Mouse (Mus musculus): Measurements from ENCODE around the gene Glb1l3. TPM values are rescaled to one million over a fixed set of nuclear protein-coding genes. Genes with fewer than 3 reads are reported as not detected.

The Glb1l3 gene
- polyA plus RNA-seq, 1 experiment: 107 TPM

DNA sequence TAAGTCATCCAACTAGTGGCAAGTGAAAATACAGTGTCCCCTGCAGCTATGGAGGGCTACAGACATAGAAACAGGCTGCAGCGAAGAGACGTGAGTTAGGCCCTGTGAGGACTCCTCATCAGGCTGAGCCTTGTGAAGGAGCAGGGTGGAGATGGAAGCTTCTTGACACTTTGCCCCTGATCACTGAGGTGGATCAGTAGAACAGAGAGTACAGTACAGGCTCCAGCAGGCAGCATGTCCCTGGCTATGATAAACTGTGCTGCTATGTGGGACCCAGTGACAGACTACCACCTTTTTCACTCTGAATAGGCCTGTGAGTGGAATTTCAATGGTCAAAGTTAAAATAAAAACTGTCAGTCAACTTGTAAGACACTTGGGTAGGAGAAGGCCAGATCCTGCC, 60.3 kb downstream of the Glb1l3 start:
- Histone ChIP-seq H3K36me3 (ENCODE audit: control insufficient read depth, insufficient read depth, low read length) (no peaks in the 10 kb centered on the region), H3K27me3 (ENCODE audit: control insufficient read depth, insufficient read depth, low read length) (no peaks in the 10 kb centered on the region), H3K4me1 (ENCODE audit: control insufficient read depth, insufficient read depth, low read length) (no peaks in the 10 kb centered on the region), H3K27ac (ENCODE audit: control insufficient read depth, insufficient read depth, low read depth, low read length) (no peak overlapping the region), H3K4me3 (ENCODE audit: control insufficient read depth, low read depth, low read length) (no peak overlapping the region)
- TF ChIP-seq POLR2A (IDR thresholded peaks at IDR 0.05; ENCODE audit: control insufficient read depth, low read depth, low read length) (no peak), CTCF (IDR thresholded peaks at IDR 0.05; ENCODE audit: control insufficient read depth, insufficient read depth, insufficient replicate concordance, low read depth, low read length) (no peak)

DNA sequence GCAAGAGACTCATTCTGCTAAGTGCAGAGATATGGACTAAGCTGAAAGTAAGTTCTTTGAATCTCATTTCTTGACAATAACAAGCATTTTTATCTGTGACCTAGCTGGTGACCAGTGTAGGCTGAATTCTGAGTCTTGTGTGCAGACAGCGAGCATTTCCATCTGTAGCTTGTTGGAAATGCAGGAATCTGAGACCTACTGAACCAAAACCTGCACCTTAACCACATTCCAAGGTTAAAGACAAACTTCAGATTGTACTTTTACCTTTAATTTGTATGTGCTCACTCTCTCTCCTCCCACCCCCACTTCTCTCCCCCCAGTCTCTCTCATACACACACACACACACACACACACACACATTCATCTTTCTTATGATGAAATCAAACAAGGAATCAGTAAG, 62.0 kb downstream of the Glb1l3 start:
- Histone ChIP-seq H3K4me3 (ENCODE audit: control insufficient read depth, low read depth, low read length) (no peak overlapping the region), H3K36me3 (ENCODE audit: control insufficient read depth, insufficient read depth, low read length) (no peaks in the 10 kb centered on the region), H3K27ac (ENCODE audit: control insufficient read depth, insufficient read depth, low read depth, low read length) (no peak overlapping the region), H3K4me1 (ENCODE audit: control insufficient read depth, insufficient read depth, low read length) (no peaks in the 10 kb centered on the region), H3K27me3 (ENCODE audit: control insufficient read depth, insufficient read depth, low read length) (no peaks in the 10 kb centered on the region)
- TF ChIP-seq POLR2A (IDR thresholded peaks at IDR 0.05; ENCODE audit: control insufficient read depth, low read depth, low read length) (no peak), CTCF (IDR thresholded peaks at IDR 0.05; ENCODE audit: control insufficient read depth, insufficient read depth, insufficient replicate concordance, low read depth, low read length) (no peak)

DNA sequence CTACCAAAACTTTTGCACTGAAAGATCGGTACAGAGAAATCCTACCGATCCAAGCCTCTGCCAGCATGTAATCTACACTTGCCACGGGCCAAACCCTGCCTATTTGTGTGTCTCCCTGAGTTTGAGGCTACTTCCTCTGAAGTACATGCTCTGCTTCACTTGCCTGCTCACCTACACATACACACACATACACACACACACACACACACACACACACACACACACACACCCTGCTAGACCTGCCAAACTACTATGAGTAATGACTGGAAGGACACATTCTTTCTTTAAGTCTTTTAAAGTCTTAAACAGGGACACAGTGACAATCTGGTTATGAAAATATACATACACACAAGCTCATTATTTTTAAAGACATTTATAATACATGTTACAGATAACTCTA, 62.5 kb downstream of the Glb1l3 start:
- H3K27me3 ChIP-seq (ENCODE audit: control insufficient read depth, insufficient read depth, low read length): no peaks in the 10 kb centered on the region
- no peaks in the 10 kb centered on the region for H3K36me3 ChIP-seq (ENCODE audit: control insufficient read depth, insufficient read depth, low read length)
- H3K4me3 ChIP-seq (ENCODE audit: control insufficient read depth, low read depth, low read length): no peak overlapping the region
- no peaks in the 10 kb centered on the region for H3K4me1 ChIP-seq (ENCODE audit: control insufficient read depth, insufficient read depth, low read length)
- TF ChIP-seq POLR2A (IDR thresholded peaks at IDR 0.05; ENCODE audit: control insufficient read depth, low read depth, low read length) (no peak), CTCF (IDR thresholded peaks at IDR 0.05; ENCODE audit: control insufficient read depth, insufficient read depth, insufficient replicate concordance, low read depth, low read length) (no peak)
- H3K27ac ChIP-seq (ENCODE audit: control insufficient read depth, insufficient read depth, low read depth, low read length): no peak overlapping the region

DNA sequence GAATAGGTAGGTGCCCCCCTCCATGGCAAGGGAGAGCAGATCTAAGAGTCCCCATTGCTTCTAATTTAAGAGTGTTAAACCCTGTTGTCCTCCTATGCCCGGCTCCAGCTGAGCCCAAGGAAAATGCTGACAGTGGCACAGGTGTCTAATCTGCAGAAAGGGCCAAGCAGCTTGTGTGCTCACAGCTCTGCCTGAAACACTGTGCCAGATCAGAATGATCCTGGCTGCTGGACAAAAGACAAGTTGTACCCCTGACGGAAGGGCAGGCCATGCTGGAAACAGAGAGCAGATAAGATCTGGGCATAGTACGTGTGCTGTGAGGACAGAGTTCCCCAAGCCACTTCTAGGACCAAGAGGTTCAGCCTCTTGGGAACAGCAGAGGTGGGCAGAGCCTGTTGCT, 67.9 kb downstream of the Glb1l3 start:
- Histone ChIP-seq H3K4me1 (ENCODE audit: control insufficient read depth, insufficient read depth, low read length) (no peaks in the 10 kb centered on the region), H3K4me3 (ENCODE audit: control insufficient read depth, low read depth, low read length) (no peak overlapping the region), H3K27ac (ENCODE audit: control insufficient read depth, insufficient read depth, low read depth, low read length) (no peak overlapping the region), H3K36me3 (ENCODE audit: control insufficient read depth, insufficient read depth, low read length) (no peaks in the 10 kb centered on the region), H3K27me3 (ENCODE audit: control insufficient read depth, insufficient read depth, low read length) (no peaks in the 10 kb centered on the region)
- TF ChIP-seq CTCF (IDR thresholded peaks at IDR 0.05; ENCODE audit: control insufficient read depth, insufficient read depth, insufficient replicate concordance, low read depth, low read length) (no peak), POLR2A (IDR thresholded peaks at IDR 0.05; ENCODE audit: control insufficient read depth, low read depth, low read length) (no peak)

DNA sequence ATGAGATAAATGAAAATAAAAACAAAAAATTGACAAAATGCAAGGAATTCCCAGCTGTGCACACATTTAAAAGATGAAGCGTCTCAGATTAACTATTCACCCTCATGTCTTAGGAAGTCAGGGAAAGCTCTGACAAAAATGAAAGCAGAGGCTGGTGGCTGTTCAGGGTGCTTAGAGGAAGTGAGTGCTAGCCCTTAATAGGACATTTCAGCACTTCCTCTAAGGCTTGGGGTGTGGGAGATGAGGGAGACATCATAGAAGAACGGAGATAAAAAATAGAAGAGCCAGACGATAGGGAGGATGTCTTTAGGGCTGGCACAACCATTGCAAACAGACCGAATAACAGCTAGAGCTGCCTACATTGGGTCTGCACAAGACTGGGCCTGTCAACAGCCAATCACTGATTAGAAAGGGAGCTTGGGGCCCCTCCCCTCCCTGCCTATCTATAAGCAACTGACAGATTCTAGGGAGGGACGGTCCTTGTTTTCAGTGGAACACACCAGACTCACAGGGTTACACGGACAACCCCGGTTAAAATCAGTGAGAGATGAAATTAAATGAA, 77.2 kb downstream of the Glb1l3 start:
- TF ChIP-seq CTCF (IDR thresholded peaks at IDR 0.05; ENCODE audit: control insufficient read depth, insufficient read depth, insufficient replicate concordance, low read depth, low read length) (no peak), POLR2A (IDR thresholded peaks at IDR 0.05; ENCODE audit: control insufficient read depth, low read depth, low read length) (no peak)

DNA sequence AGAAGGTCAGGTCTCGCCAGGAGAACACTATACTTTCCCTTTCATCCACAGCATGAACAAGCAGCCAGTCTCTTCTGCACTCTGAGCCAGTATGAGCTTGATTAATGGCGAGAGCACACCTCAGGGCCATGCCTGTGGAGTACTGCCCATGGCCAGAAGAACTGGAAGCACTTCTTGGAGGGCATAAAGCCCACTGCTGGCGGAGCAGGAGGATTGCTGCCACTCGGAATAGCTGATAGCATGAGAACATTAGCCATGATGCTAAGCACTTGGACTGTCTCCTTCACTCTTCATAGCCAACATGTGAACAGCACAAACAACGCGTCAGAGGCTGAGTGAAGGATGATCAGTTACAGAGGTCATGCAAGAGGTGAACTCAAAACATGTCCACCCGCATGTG, 82.3 kb downstream of the Glb1l3 start:
- Histone ChIP-seq H3K36me3 (ENCODE audit: control insufficient read depth, insufficient read depth, low read length) (no peaks in the 10 kb centered on the region), H3K4me1 (ENCODE audit: control insufficient read depth, insufficient read depth, low read length) (no peaks in the 10 kb centered on the region), H3K4me3 (ENCODE audit: control insufficient read depth, low read depth, low read length) (no peak overlapping the region), H3K27ac (ENCODE audit: control insufficient read depth, insufficient read depth, low read depth, low read length) (no peak overlapping the region), H3K27me3 (ENCODE audit: control insufficient read depth, insufficient read depth, low read length) (no peaks in the 10 kb centered on the region)
- TF ChIP-seq CTCF (IDR thresholded peaks at IDR 0.05; ENCODE audit: control insufficient read depth, insufficient read depth, insufficient replicate concordance, low read depth, low read length) (no peak), POLR2A (IDR thresholded peaks at IDR 0.05; ENCODE audit: control insufficient read depth, low read depth, low read length) (no peak)

More for the DNA sequence above, 77.2 kb downstream of the Glb1l3 start:
- Histone ChIP-seq H3K4me1 (ENCODE audit: control insufficient read depth, insufficient read depth, low read length) (no peaks in the 10 kb centered on the region), H3K27me3 (ENCODE audit: control insufficient read depth, insufficient read depth, low read length) (no peaks in the 10 kb centered on the region), H3K27ac (ENCODE audit: control insufficient read depth, insufficient read depth, low read depth, low read length) (no peak overlapping the region), H3K36me3 (ENCODE audit: control insufficient read depth, insufficient read depth, low read length) (no peaks in the 10 kb centered on the region), H3K4me3 (ENCODE audit: control insufficient read depth, low read depth, low read length) (no peak overlapping the region)

DNA sequence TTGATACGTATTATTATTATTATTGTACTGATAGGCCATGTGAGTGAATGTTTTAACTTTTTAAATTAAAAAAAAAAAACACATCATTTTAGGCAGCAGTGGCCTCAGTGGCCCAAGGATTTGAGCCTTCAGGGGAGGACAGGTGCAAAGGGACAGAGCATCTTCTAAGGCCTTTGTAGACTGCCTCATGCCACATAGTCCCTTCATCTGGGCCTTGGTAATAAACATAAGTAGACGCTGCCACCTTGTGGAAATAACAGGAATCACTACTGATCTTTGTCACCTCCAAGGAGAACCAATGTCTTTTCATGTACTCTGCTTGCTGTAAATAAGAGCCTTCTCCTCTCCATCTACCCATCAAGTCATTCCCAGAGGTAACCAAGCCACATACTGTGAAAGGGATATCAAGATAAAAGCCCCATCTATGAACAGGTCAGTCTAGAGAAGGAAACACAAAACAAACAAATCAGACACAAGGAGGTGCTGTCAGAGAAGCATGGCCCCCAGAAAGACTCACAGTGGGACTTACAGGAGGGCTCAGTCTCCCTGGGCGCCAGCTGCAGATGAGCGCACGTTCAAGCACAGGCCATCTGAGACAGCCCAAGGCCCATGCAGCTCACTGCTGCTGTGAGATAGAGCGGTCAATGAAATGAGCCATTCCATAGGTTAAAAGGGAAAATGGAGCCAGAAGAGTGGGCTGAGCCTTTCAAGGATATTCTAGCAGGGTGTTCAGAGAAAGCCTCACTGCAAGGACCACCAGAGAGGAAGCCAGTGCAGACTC, 84.4 kb downstream of the Glb1l3 start:
- no peaks in the 10 kb centered on the region for H3K27me3 ChIP-seq (ENCODE audit: control insufficient read depth, insufficient read depth, low read length)
- no peak overlapping the region for H3K4me3 ChIP-seq (ENCODE audit: control insufficient read depth, low read depth, low read length)
- H3K36me3 ChIP-seq (ENCODE audit: control insufficient read depth, insufficient read depth, low read length): no peaks in the 10 kb centered on the region
- TF ChIP-seq CTCF (IDR thresholded peaks at IDR 0.05; ENCODE audit: control insufficient read depth, insufficient read depth, insufficient replicate concordance, low read depth, low read length) (peak; percentile 39; the same call in 1 of the 2 replicates), POLR2A (IDR thresholded peaks at IDR 0.05; ENCODE audit: control insufficient read depth, low read depth, low read length) (no peak)
- no peaks in the 10 kb centered on the region for H3K4me1 ChIP-seq (ENCODE audit: control insufficient read depth, insufficient read depth, low read length)
- H3K27ac ChIP-seq (ENCODE audit: control insufficient read depth, insufficient read depth, low read depth, low read length): no peak overlapping the region

Data from testis, adult 2 months (tissue).